Mouse (Mus musculus) liver, adult 2 months (tissue): ENCODE results near the gene Lin37. TPM values are rescaled to one million over a fixed set of nuclear protein-coding genes. Genes with fewer than 3 reads are reported as not detected.

Experiments used
- DNase-seq: peaks from one replicate; pipeline ENCODE4 v3.0.0-alpha.2; 2011; ENCODE audit warnings: low read depth, low spot score; ENCODE audit errors: extremely low read depth
- H3K27ac ChIP-seq: fragments of 200-500 bp; replicated peaks from 2 replicates; pipeline ENCODE4 v1.5.1; 2012; ENCODE audit warnings: low read depth, mild to moderate bottlenecking, control low read depth, inconsistent platforms, low read length; ENCODE audit not compliant: insufficient read depth
- H3K27me3 ChIP-seq: fragments of 200-500 bp; 2 replicates; pipeline ENCODE4 v1.6.1; 2012; ENCODE audit warnings: mild to moderate bottlenecking, moderate library complexity, low read length, inconsistent platforms; ENCODE audit not compliant: control insufficient read depth, insufficient read depth
- H3K36me3 ChIP-seq: fragments of 200-500 bp; 2 replicates; pipeline ENCODE4 v1.6.1; 2012; ENCODE audit warnings: low read length, inconsistent platforms; ENCODE audit not compliant: control insufficient read depth, insufficient read depth
- H3K4me1 ChIP-seq: fragments of 200-500 bp; 2 replicates; pipeline ENCODE4 v1.6.1; 2011; ENCODE audit warnings: low read length; ENCODE audit not compliant: control insufficient read depth, insufficient read depth
- H3K4me3 ChIP-seq: fragments of 200-500 bp; 2 replicates; pipeline ENCODE4 v1.5.1; 2011; ENCODE audit warnings: low read depth, mild to moderate bottlenecking, control low read depth, low read length, moderate library complexity; ENCODE audit not compliant: insufficient read depth
- H3K79me2 ChIP-seq: fragments of 200-500 bp; 2 replicates; pipeline ENCODE4 v1.6.1; 2012; ENCODE audit warnings: inconsistent platforms, mild to moderate bottlenecking, low read length, moderate library complexity; ENCODE audit not compliant: control insufficient read depth, insufficient read depth
- H3K9ac ChIP-seq: fragments of 200-500 bp; 2 replicates; pipeline ENCODE4 v1.6.1; 2012; ENCODE audit warnings: low read depth, mild to moderate bottlenecking, control low read depth, inconsistent platforms, low read length
- CTCF ChIP-seq: fragments of 200-500 bp; IDR thresholded peaks from 2 replicates; pipeline ENCODE4 v1.5.1; 2011; ENCODE audit warnings: low read depth, low read length, control low read depth
- POLR2A ChIP-seq: fragments of 200-500 bp; IDR thresholded peaks from 2 replicates; pipeline ENCODE4 v1.6.1; 2011; ENCODE audit warnings: low read length, control low read depth; ENCODE audit not compliant: insufficient read depth; ENCODE audit errors: extremely low read depth
- WGBS: fragments of 180-500 bp; shearing (Covaris S2); methylation state at CpG from one replicate; pipeline ENCODE4 v1.1.7; 2018; 5-methylcytosine and 5-hydroxymethylcytosine counted together
- polyA plus RNA-seq: library from polyadenylated mRNA; depleted of rRNA; stranded (reverse); fragments of >200 nt; gene quantifications from 2 replicates; pipeline ENCODE4 v1.2.3, GENCODE M21; 2012
- total RNA-seq: library from RNA; depleted of rRNA; stranded (reverse); fragments of >200 nt; gene quantifications from 2 replicates; pipeline ENCODE4 v1.2.3, GENCODE M21; 2014

Lin37 gene
- total and polyA plus RNA-seq, 2 experiments = 2.7 to 22.4 TPM

- H3K79me2 ChIP-seq = no peaks in the 10 kb centered on the region
- peak overlapping the region; percentile 62 for H3K4me3 ChIP-seq
- WGBS = 5% methylated on average over 12 of the region's 12 CpGs
- no peak for DNase-seq
- no peak for TF ChIP-seq POLR2A
- no peak for TF ChIP-seq CTCF
- peaks cover 5% of the 10 kb centered on the region; the same call in 1 of the 2 replicates for H3K36me3 ChIP-seq
- peak overlapping the region; percentile 74 for H3K9ac ChIP-seq
- H3K27ac ChIP-seq = peak overlapping the region; percentile 19
- H3K4me1 ChIP-seq = peaks cover 11% of the 10 kb centered on the region
- no peaks in the 10 kb centered on the region for H3K27me3 ChIP-seq
Measured at GRCm38 (mm10) chr7:30558656-30559442, 789 bp downstream of the Lin37 start.

GRCm38 (mm10) chr7:30557901-30558514 is 1.6 kb downstream of the Lin37 start:
- Histone ChIP-seq H3K4me1 (peaks cover 14% of the 10 kb centered on the region; the same call in 1 of the 2 replicates), H3K27ac (no peak overlapping the region), H3K36me3 (peaks cover 5% of the 10 kb centered on the region; the same call in 1 of the 2 replicates), H3K27me3 (no peaks in the 10 kb centered on the region), H3K79me2 (no peaks in the 10 kb centered on the region), H3K4me3 (no peak overlapping the region), H3K9ac (no peak overlapping the region)
- DNase-seq = no peak
- TF ChIP-seq POLR2A = no peak
- TF ChIP-seq CTCF = no peak
- 94% methylated on average over 13 of the region's 13 CpGs for WGBS

- no peak overlapping the region for H3K4me3 ChIP-seq
- WGBS = 95% methylated on average over 18 of the region's 18 CpGs
- H3K36me3 ChIP-seq = peaks cover 5% of the 10 kb centered on the region; the same call in 1 of the 2 replicates
- no peaks in the 10 kb centered on the region for H3K79me2 ChIP-seq
- DNase-seq = no peak
- TF ChIP-seq POLR2A = no peak
- TF ChIP-seq CTCF = peak; percentile 18; the same call in 1 of the 2 replicates
- H3K27ac ChIP-seq = no peak overlapping the region
- no peak overlapping the region for H3K9ac ChIP-seq
- H3K4me1 ChIP-seq = peaks cover 13% of the 10 kb centered on the region; the same call in 1 of the 2 replicates
- H3K27me3 ChIP-seq = no peaks in the 10 kb centered on the region
Measured at GRCm38 (mm10) chr7:30556894-30557536, 2.6 kb downstream of the Lin37 start.

- no peaks in the 10 kb centered on the region for H3K27me3 ChIP-seq
- DNase-seq = no peak
- peaks cover 5% of the 10 kb centered on the region; the same call in 1 of the 2 replicates for H3K36me3 ChIP-seq
- H3K79me2 ChIP-seq = no peaks in the 10 kb centered on the region
- TF ChIP-seq POLR2A (no peak), CTCF (no peak)
- H3K4me3 ChIP-seq = no peak overlapping the region
- 0 out of 2 replicates have a peak overlapping the region, but pooled peaks have one; percentile 84 for H3K9ac ChIP-seq
- 88% methylated on average over 22 of the region's 22 CpGs for WGBS
- H3K4me1 ChIP-seq = peaks cover 9% of the 10 kb centered on the region; the same call in 1 of the 2 replicates
- no peak overlapping the region for H3K27ac ChIP-seq
Measured at GRCm38 (mm10) chr7:30553810-30554584, 5.6 kb downstream of the Lin37 start.

- Histone ChIP-seq H3K9ac (peak overlapping the region; percentile 84), H3K36me3 (peaks cover 5% of the 10 kb centered on the region; the same call in 1 of the 2 replicates), H3K79me2 (no peaks in the 10 kb centered on the region), H3K27me3 (no peaks in the 10 kb centered on the region), H3K27ac (peak overlapping the region; percentile 91), H3K4me3 (peak overlapping the region; percentile 69), H3K4me1 (peaks cover 5% of the 10 kb centered on the region; the same call in 1 of the 2 replicates)
- WGBS = 1% methylated on average over 23 of the region's 23 CpGs
- TF ChIP-seq POLR2A (peak; percentile 65; the same call in 1 of the 2 replicates), CTCF (no peak)
- DNase-seq = peak; percentile 65
Measured at GRCm38 (mm10) chr7:30553021-30553589, 6.5 kb downstream of the Lin37 start.
